Mouse (Mus musculus) gonadal fat pad, adult 2 months (tissue): ENCODE measurements around the gene Plekhm2. TPM values are rescaled to one million over a fixed set of nuclear protein-coding genes. Genes with fewer than 3 reads are reported as not detected.

ENCODE experiments used
- DNase-seq: peaks from one replicate; pipeline ENCODE4 v3.0.0-alpha.2; 2012; ENCODE audit warnings: low read depth
- polyA plus RNA-seq: library from polyadenylated mRNA; depleted of rRNA; stranded (reverse); fragments of >200 nt; gene quantifications from 2 replicates; pipeline ENCODE4 v1.2.3, GENCODE M21; 2012

Plekhm2 gene
- polyA plus RNA-seq, 1 experiment: 58.2 TPM

DNA sequence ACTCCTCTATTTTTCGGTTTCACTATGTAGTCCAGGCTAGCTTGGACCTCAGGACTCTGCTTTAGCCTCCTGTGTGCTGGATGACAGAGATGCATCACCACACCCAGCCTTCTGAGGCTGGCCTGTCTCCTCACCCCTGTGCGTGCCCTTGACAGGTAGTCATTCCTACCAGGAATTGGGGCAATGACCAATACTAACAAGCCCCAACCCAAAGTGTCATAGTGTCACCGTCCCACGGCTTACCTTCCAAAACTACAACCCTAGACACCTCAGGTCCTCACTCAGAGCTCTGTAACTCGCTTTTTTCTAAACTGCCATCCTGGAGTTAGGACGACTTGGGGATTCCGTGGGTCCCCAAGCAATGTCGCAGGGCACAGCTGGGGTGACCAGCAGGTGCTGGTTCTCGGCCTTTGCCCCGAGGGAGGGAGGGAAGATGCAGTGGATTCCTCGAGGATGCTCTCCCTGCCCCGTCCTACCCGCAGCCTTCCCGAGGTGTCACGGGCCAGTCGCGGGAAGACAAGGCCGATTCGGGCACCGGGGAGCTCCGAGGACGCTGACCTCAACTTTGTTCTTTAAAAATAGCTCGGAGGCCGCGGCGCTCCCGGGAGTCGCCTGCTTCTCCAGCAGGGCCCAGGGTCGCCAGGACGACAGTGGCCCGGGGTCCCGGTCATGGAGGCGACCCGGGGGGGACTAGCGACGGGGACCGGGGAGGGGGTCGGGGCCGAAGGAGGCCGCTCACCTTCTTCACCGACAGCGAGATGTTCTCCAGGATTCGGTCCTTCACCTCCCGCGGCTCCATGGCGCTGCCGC, 1.4 kb downstream of the Plekhm2 start:
- DNase-seq: no peak

DNA sequence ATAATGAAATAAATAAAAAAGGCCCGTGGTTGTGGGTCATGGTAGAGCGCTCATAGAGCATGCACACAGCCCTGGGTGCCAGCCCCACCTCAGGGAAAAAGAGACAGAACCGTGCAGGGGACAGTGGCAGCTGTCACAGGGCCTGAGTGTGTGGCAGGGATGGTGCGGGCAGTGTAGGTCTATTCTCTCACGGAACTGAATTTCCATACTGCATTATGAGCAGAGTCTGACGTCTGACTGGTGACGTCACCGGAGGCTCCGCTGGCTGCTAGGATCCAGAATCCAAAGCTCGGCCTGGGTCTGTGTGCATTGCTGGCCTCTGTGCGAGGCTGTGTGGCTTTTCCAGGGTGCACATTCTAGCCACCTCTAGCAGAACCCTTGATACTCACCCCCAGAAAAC, 3.8 kb downstream of the Plekhm2 start:
- DNase-seq: no peak

- no peak for DNase-seq
Observed at GRCm38 (mm10) chr4:141659739-141660138, 5.0 kb downstream of the Plekhm2 start.

DNA sequence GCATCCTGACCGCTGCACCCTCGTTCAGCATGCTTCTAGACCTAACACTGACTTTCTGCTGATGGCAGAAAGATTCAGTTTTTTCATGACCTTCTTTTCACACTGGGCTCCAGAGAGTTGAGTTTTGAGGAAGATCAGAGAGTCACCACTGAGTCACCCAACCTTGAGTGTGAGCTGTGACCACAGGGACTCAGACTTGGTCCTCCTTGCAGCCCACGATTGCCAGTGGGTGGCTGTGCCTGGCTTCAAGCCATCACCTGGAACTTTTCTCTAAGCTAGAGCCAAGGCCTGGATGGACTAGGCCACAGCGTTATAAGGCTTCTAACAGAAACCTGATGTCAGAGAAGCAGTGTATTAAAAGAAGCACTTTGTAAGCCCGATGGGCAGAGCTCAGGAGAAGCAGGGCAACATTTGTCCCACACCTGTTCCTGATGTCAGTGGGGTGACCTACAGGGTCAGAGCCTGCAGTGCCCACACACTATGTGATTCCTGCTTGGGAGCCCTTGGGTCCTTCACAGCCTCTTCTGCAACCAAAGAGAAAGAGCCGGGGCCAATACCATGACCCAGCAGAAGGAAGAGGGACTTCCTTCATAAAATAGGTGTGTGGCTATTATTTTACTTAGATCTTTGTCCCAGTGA, 5.7 kb downstream of the Plekhm2 start:
- DNase-seq: no peak

- DNase-seq: no peak
Observed at GRCm38 (mm10) chr4:141656932-141657331, 7.8 kb downstream of the Plekhm2 start.

- no peak for DNase-seq
Observed at GRCm38 (mm10) chr4:141655908-141656608, 8.6 kb downstream of the Plekhm2 start.

GRCm38 (mm10) chr4:141654509-141654908, 10.2 kb downstream of the Plekhm2 start:
- no peak for DNase-seq

DNA sequence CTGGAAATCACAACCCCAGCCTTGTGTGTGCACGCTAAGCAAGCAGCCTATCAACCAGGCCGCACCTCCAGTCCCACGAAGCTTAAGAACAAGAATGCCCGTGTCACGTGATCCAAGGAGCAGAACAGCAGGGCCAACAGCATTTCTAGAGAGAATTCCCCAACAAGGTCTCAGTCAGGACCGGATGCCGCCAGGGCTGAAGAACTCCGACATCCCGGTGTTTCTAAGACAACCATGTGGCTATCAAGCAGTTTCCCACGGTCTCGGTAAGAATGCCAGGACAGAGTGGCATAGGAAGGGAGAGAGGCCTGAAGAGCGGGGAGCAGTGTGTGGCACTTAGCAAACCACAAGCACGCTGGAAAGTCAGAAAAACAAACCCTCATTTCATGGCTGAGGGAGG, 10.9 kb downstream of the Plekhm2 start:
- DNase-seq: no peak

DNA sequence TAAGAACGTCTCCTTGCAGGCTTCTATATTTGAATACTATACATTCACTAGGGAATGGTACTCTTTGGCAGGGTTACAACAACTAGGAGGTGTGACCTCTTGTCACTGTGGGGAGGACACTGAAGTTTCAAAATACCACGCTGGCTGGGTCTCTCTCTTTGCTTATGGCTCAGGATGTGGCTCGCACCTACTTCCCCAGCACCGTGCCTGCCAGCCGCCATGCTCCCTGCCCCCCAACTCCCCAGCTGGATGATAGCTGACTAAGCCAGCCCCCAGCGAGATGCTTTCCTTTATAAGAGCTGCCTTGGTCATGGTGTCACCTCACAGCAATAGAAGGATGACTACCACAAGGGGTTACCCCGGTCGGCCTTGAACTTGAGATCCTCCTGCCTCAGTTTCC, 11.7 kb downstream of the Plekhm2 start:
- DNase-seq: no peak

DNA sequence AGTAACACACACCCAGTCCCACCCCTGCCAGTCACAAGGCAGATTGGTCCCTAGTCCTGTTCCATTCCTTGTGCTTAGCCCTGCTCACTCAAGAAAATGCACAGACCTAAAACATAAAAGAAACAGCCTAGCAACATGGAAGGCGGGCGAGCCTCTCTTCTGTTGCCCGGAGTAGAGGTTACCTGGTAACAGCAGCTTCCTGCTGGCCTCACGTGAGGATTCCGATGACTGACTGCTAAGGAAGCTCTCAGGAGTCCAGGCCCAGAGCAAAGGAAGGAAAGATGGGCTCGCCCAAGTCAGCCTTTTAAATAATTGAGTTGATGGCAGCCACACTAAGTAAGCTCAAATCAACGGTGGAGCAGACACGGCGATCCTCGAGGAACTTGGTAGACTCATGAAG, 12.8 kb downstream of the Plekhm2 start:
- DNase-seq: no peak

- no peak for DNase-seq
Observed at GRCm38 (mm10) chr4:141651286-141651685, 13.4 kb downstream of the Plekhm2 start.

DNA sequence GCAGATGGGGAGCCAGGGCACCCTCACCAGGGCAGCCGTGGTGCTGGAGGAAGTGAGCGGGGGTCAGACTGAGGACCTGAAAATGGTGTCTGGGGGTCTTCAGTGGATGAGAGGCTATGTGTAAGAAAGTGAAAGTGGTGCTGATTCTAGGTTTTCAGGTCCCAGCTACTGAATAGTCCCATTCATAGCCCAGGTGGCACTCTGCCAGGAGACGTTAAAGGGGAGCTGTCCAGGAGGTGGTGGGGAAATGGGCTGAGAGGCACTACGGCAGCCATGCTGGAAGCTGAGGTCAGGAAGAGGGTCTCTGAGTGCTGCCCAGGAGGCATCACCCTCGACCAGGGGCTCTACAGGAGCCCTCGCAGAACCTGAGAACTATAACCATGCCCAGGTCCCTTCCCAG, 15.5 kb downstream of the Plekhm2 start:
- no peak for DNase-seq

- DNase-seq: no peak
Observed at GRCm38 (mm10) chr4:141648262-141648661, 16.4 kb downstream of the Plekhm2 start.

DNA sequence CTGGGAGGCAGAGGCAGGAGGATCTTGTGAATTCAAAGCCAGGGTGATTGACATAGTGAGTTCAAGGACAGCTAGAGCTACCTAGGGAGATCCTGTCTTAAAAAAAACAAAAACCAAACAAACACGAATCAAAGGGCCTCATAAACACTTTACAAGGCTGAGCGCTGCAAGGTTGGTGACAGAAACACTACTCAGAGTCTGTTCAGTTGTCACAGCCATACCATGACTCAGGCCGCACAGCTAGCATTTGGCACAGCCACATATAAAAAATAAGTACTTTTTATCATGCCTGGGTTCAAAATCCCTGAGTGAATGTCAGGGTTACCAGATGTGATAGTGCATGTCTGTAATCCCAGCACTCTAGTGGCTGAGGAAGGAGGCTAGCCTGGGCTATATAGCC, 17.5 kb downstream of the Plekhm2 start:
- no peak for DNase-seq

DNA sequence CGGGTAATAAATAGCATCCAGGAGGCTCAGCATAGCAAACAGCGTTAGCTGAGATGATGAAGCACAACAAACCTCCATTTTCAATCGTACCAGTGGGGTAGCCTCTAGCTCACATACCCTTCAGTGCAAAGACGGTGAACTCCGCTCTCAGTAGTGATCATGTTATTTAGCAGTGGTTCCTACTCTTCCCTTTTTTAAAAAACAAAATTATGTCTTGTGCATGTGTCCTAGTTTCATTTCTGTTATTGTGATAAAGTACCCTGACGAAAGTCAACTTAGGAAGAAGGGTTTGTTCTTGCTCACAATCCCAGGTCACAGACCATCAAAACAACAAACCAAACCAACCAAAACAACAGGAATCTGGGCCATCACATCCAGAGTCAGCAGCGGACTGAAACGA, 18.7 kb downstream of the Plekhm2 start:
- DNase-seq: no peak

- no peak for DNase-seq
Observed at GRCm38 (mm10) chr4:141643118-141643855, 21.4 kb downstream of the Plekhm2 start.

GRCm38 (mm10) chr4:141641961-141642811, 22.5 kb downstream of the Plekhm2 start:
- no peak for DNase-seq

- no peak for DNase-seq
Observed at GRCm38 (mm10) chr4:141641353-141641771, 23.3 kb downstream of the Plekhm2 start.

GRCm38 (mm10) chr4:141639474-141639873, 25.2 kb downstream of the Plekhm2 start:
- DNase-seq: no peak

- DNase-seq: no peak
Observed at GRCm38 (mm10) chr4:141636693-141637092, 28.0 kb downstream of the Plekhm2 start.

DNA sequence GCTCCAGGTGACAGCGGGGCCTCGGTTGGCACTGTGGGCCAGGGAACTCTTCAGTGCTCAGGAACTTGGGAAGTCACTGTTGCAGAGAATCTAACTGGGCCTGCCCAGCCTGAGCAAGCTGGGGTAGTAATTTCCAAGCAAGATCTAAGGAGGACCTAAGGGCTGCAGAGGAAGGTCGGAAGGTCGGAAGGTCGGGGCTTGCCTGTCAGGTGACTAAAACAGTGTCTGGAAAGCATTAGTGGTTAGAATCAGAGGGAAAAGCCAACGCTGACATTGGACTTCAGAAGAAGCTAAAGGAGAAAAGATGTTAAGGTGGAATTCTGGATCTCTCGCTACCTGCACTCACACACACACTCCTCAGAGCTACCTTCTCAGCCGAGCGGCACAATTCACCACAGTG, 28.7 kb downstream of the Plekhm2 start:
- DNase-seq: no peak
